Mouse (Mus musculus) myocyte (in vitro differentiated cells): ENCODE measurements around the gene Tssc4.

Source experiments
- POLR2A ChIP-seq: IDR thresholded peaks from one replicate; pipeline ENCODE4 v1.6.1; 2011; ENCODE audit warnings: low read depth, mild to moderate bottlenecking, control low read depth, moderate library complexity; ENCODE audit not compliant: insufficient read length
- USF1 ChIP-seq: IDR thresholded peaks from one replicate; pipeline ENCODE4 v1.6.1; 2011; ENCODE audit warnings: low read depth, mild to moderate bottlenecking, control low read depth, moderate library complexity

DNA sequence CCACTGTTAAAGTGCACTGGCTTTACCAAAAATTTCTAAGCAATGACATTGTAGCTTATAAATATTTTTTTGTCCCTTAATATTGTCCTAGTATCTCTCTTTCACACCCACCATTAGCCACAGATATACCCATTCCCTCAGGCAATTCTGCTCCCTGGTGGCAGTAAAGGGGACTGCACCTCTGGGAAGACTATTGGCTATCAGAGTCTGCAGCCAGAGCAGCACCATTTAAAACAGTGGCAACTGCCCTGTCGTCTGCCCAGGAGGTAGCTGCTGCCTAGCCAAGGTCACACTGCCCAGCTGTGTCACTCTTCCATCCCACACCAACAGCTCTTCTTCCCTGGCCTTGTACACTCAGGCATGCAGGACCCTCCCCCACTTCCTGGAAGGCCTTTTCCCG, 17.3 kb downstream of the Tssc4 start:
- TF ChIP-seq POLR2A = no peak
- TF ChIP-seq USF1 = no peak
